21 mouse cellular contexts compared by ENCODE assay signal in the genomic region with DNA sequence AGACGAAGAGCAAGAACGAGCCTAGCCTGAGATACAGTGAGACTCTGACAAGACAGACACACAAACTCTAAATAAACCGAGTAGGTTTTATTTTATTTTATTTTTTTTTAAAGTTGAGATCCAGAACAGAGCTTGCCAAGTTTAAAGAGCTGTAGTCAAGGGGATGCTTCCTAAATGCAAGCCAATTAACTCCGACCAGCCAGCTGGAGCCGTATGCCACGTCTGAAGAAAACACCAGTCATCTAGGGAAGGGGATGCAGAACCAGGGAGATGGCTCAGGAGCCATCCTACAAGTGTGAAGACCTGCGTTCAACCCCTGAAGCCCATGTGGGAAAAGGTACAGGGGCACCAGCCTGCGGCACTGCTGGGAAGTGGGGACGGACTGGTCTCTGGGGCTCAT. TPM values are rescaled to one million over a fixed set of nuclear protein-coding genes. Genes with fewer than 3 reads are reported as not detected.
"Had no signal": no experiment of that assay in that cellular context is flagged by ENCODE, and none has a peak within 500 bp of the region (broad histone marks: within the 10 kb centered on the region; RNA-seq: fewer than 3 reads in every experiment).

No protein-coding gene starts in this region.

- H3K4me2 ChIP-seq: lung, embryonic 15.5 days; midbrain, embryonic 12.5 days; neural tube, embryonic 12.5 days had no signal

- H3K9ac ChIP-seq: liver, postnatal 0 days; lung, embryonic 15.5 days; midbrain, embryonic 12.5 days; neural tube, embryonic 12.5 days had no signal

- H3K9me3 ChIP-seq: lung, embryonic 15.5 days; midbrain, embryonic 12.5 days; neural tube, embryonic 12.5 days had no signal

- H3K27ac ChIP-seq: lung, embryonic 15.5 days; macrophage; midbrain, embryonic 12.5 days; neural tube, embryonic 12.5 days had no signal

- DNase-seq: liver, postnatal 0 days; lung, adult 2 months; lung, postnatal 14 days; lung, postnatal 36 days; midbrain, embryonic 14.5 days; retina, postnatal 1 day; right cerebral cortex, adult 18-20 months; right cerebral cortex, postnatal 25 days; right cerebral cortex, postnatal 4 days; spleen, adult 18-20 months; thymus, adult 18-20 months; thymus, postnatal 14 days; thymus, postnatal 36 days had no signal

- ATAC-seq: liver, postnatal 0 days; lung, postnatal 0 days had no signal

- H3K36me3 ChIP-seq: lung, embryonic 15.5 days; midbrain, embryonic 12.5 days; neural tube, embryonic 12.5 days had no signal

- H3K4me1 ChIP-seq: megakaryocyte, embryonic 14.5 days had no signal

- H3K4me3 ChIP-seq: lung, embryonic 15.5 days; megakaryocyte, embryonic 14.5 days; midbrain, embryonic 12.5 days; neural tube, embryonic 12.5 days had no signal

- H3K27me3 ChIP-seq: neural tube, embryonic 12.5 days had no signal

RNA-seq across cellular contexts. Expression of a gene that starts 2.7 kb away (rescaled TPM):
- total RNA-seq: monocyte, adult 5-6 weeks; neutrophil, adult 5-6 weeks had no signal
- polyA plus RNA-seq: macrophage had no signal
